Mouse (Mus musculus) regulatory T cell (primary cell): ENCODE results near the gene Tspan1.

Experiments used
- in situ Hi-C: fragments of 300-600 bp; cut with MboI, MseI; formaldehyde crosslinking; loops from one replicate; pipeline ENCODE4 v1.15.1; 2025; ENCODE audit warnings: high pct_unique_total_duplicates

Gene Tspan1

GRCm38 (mm10) chr4:116167404-116167803 lies at the start of gene Tspan1:
TSS of gene Tspan1 (minus strand) at chr4:116167601.
- in situ Hi-C loops: loop anchor here (5.0 kb wide), 1 partner anchor 65 kb away; no protein-coding TSS in a partner anchor

- in situ Hi-C loops: no loop called here
These were observed 49.6 kb upstream of the Tspan1 start for GRCm38 (mm10) chr4:116217046-116217445.

GRCm38 (mm10) chr4:116215895-116216605 lies 48.6 kb upstream of the Tspan1 start:
- in situ Hi-C loops: no loop called here

GRCm38 (mm10) chr4:116208891-116209290 lies 41.5 kb upstream of the Tspan1 start:
- in situ Hi-C loops: no loop called here

GRCm38 (mm10) chr4:116206531-116206930 lies 39.1 kb upstream of the Tspan1 start:
- in situ Hi-C loops: no loop called here

- in situ Hi-C loops: no loop called here
These were observed 37.0 kb upstream of the Tspan1 start for GRCm38 (mm10) chr4:116204422-116204821.

GRCm38 (mm10) chr4:116198422-116198821 lies 31.0 kb upstream of the Tspan1 start:
- in situ Hi-C loops: no loop called here

- in situ Hi-C loops: no loop called here
These were observed 26.4 kb upstream of the Tspan1 start for GRCm38 (mm10) chr4:116193583-116194383.

GRCm38 (mm10) chr4:116192286-116192835 lies 25.0 kb upstream of the Tspan1 start:
- in situ Hi-C loops: no loop called here

- in situ Hi-C loops: no loop called here
These were observed 17.7 kb upstream of the Tspan1 start for GRCm38 (mm10) chr4:116185083-116185482.

- in situ Hi-C loops: no loop called here
These were observed 15.3 kb upstream of the Tspan1 start for GRCm38 (mm10) chr4:116182745-116183144.

GRCm38 (mm10) chr4:116182079-116182478 lies 14.7 kb upstream of the Tspan1 start:
- in situ Hi-C loops: no loop called here

- in situ Hi-C loops: no loop called here
These were observed 9.7 kb upstream of the Tspan1 start for GRCm38 (mm10) chr4:116177140-116177539.

- in situ Hi-C loops: no loop called here
These were observed 9.2 kb upstream of the Tspan1 start for GRCm38 (mm10) chr4:116176543-116176988.

- in situ Hi-C loops: no loop called here
These were observed 8.5 kb upstream of the Tspan1 start for GRCm38 (mm10) chr4:116175711-116176542.

GRCm38 (mm10) chr4:116175136-116175535 lies 7.7 kb upstream of the Tspan1 start:
- in situ Hi-C loops: no loop called here

- in situ Hi-C loops: no loop called here
These were observed 7.2 kb upstream of the Tspan1 start for GRCm38 (mm10) chr4:116174466-116175116.

- in situ Hi-C loops: no loop called here
These were observed 6.4 kb upstream of the Tspan1 start for GRCm38 (mm10) chr4:116173752-116174151.

GRCm38 (mm10) chr4:116173072-116173471 lies 5.7 kb upstream of the Tspan1 start, which contains the start of the genes 1700042G07Rik and Gm49337:
TSS of gene 1700042G07Rik (plus strand) at chr4:116173372.
TSS of gene Gm49337 (plus strand) at chr4:116173384.
- in situ Hi-C loops: no loop called here

GRCm38 (mm10) chr4:116169353-116169672 lies 1.9 kb upstream of the Tspan1 start:
- in situ Hi-C loops: loop anchor here (5.0 kb wide), 1 partner anchor 63 kb away; no protein-coding TSS in a partner anchor
